Mouse (Mus musculus) left cerebral cortex, adult 2 months (tissue): ENCODE measurements around the gene Rcan1. TPM values are rescaled to one million over a fixed set of nuclear protein-coding genes. Genes with fewer than 3 reads are reported as not detected.
A peak's percentile ranks its signal among the peaks of the same experiment; 100 is the strongest.
"Not testable (repeated sequence)": the region's sequence is repeated elsewhere in the genome, so short reads cannot be mapped to it uniquely, and the experiment has no call there.

Source experiments
- DNase-seq, 2 experiments: peaks; one replicate each; pipeline ENCODE4 v3.0.0; 2021 to 2022; ENCODE audit warnings: low spot score in 2 of 2, mixed read lengths in 1 of 2; ENCODE audit errors: extremely low spot score in 1 of 2
- H3K27ac ChIP-seq: fragments of 200-600 bp; 2 replicates; pipeline ENCODE4 v1.8.1; 2022
- H3K4me3 ChIP-seq: fragments of 200-600 bp; 2 replicates; pipeline ENCODE4 v1.8.1; 2022
- CTCF ChIP-seq: fragments of 200-600 bp; IDR thresholded peaks from 2 replicates; pipeline ENCODE4 v1.8.1; 2022; ENCODE audit warnings: antibody characterized with exemption, mild to moderate bottlenecking, moderate library complexity
- intact Hi-C: fragments of 180-260 bp; cut with DNase I; formaldehyde crosslinking; loops from one replicate; pipeline ENCODE4 v1.15.1; 2025
- long read RNA-seq, 2 experiments: library from polyadenylated mRNA; stranded (forward); transcript quantifications; one replicate each; pipeline ENCODE4 v2.0.0; 2021; ENCODE audit warnings: borderline mapping rate in 2 of 2
- total RNA-seq, 2 experiments: library from RNA; stranded (reverse); gene quantifications; 2 replicates each; pipeline ENCODE4 v1.2.3; 2021

Rcan1 gene
- 10 to 100 TPM; 57.0 to 63.6 TPM for total RNA-seq
- long read RNA-seq, experiment 1, transcript Rcan1-202 (4 exons, 2,324 nt) = major isoform, 120 of 138 reads
- long read RNA-seq, experiment 1, transcript Rcan1-201 (4 exons, 2,190 nt) = minor isoform, 6 of 138 reads
- long read RNA-seq, experiment 1, partial matches to known transcripts = 5 of 138 reads
- long read RNA-seq, experiment 1, other reads (novel, unspliced or antisense) = 7 of 138 reads
- long read RNA-seq, experiment 2, transcript Rcan1-202 (4 exons, 2,324 nt) = major isoform, 75 of 94 reads
- long read RNA-seq, experiment 2, transcript Rcan1-201 (4 exons, 2,190 nt) = minor isoform, 13 of 94 reads
- long read RNA-seq, experiment 2, partial matches to known transcripts = 1 of 94 reads
- long read RNA-seq, experiment 2, other reads (novel, unspliced or antisense) = 5 of 94 reads

DNA sequence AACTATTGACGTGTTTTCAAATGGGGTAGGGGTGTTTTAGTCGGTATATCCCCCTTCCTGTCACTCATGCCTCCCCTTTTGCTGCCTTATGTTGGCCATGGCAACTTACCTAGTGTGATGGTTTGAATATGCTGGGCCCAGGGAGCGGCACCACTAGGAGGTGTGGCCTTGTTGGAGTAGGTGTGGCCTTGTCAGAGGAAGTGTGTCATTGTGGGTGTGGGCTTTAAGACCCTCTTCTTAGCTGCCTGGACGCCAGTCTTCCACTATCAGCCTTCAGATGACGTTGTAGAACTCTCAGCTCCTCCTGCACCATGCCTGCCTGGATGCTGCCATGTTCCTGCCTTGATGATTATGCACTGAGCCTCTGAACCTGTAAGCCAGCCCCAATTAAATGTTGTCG lies at the start of gene Rcan1:
Gene Rcan1 (minus strand): TSS at position 162 of the 400 bp plus-strand sequence.
- no peak for TF ChIP-seq CTCF
- DNase-seq = no peak
- H3K27ac ChIP-seq = no peak within 1 kb of the TSS
- no peak within 1 kb of the TSS for H3K4me3 ChIP-seq
- intact Hi-C loops = no loop called here

DNA sequence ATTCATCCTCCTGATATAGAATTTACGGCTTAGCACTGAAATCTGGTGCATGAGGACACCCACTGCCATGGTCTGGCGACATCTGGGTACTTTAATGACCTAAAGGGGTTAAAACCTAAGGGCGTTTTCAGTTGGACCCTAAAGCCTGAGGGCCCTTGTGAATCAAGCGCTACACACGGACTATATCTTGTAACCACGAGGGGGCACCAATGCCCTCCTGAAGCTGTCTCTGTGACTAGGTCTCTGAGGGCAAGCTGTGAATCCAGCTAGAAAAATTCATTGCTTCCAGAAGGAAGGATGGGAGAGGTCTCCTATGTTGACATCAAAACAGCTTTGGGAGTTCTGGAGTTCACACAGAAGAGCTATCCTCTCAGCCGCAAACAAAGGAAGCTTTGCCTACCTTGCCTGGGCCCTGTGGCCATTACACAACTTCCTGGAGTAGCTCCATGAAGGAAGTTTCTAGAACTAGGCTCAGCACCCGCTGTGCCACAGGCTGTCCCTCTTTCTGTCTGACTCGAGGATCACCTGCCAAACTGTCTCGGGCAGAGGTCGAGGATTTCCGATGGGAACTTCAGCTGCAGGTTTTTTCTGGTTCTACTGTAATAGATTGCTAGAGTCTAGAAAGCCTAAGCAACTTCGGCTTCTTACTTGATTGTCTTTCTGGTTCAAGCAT lies 49.3 kb upstream of the Rcan1 start:
- no peak overlapping the region for H3K27ac ChIP-seq
- TF ChIP-seq CTCF = peak; percentile 67
- peak; percentile 37 to 39 for DNase-seq
- no peak overlapping the region for H3K4me3 ChIP-seq
- intact Hi-C loops = loop anchor here (2.0 to 5.0 kb wide), 3 partner anchors 772 to 1023 kb away; no protein-coding TSS in a partner anchor

DNA sequence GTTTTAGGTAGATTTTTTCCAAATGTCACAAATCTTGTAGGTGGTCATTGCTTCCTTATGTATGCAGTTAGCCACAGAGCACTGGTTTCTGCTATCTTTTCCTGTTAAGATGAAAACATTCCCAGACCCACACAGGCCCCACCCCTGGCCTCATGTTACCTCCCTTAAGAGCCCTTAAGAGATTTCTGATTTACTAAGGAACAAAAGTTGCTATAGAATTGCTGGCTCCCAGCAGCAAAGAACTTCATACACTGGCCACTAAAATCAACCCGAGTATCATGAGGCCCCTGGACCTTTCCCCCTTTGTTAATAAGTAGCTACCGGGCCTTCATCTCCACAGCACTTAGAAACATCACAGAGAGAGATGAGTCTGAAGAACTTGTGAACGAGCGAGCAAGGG lies 48.1 kb upstream of the Rcan1 start:
- no peak overlapping the region for H3K4me3 ChIP-seq
- DNase-seq = no peak
- intact Hi-C loops = no loop called here
- no peak for TF ChIP-seq CTCF
- no peak overlapping the region for H3K27ac ChIP-seq

DNA sequence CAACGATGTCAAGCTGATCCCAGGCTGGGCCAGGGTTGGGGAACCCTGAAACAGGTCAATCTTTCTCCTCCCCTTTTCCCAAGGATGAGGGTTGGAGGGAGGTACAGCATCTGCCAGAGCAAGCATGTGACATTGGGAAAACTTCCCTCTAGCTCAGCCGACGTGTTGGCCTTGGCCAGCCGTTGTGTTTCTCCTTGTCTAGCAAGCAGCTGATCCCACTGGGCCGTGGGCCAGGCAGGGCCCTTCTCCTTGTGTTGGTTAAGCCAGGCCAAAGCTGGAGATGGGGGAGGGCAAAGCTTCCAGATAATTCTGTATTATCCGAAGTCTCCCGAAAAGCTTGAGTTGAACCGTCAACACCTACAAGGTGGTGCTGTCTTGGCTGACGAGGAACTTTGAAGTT lies 45.5 kb upstream of the Rcan1 start:
- Histone ChIP-seq H3K4me3 (no peak overlapping the region), H3K27ac (no peak overlapping the region)
- no peak for TF ChIP-seq CTCF
- DNase-seq = no peak
- intact Hi-C loops = no loop called here

DNA sequence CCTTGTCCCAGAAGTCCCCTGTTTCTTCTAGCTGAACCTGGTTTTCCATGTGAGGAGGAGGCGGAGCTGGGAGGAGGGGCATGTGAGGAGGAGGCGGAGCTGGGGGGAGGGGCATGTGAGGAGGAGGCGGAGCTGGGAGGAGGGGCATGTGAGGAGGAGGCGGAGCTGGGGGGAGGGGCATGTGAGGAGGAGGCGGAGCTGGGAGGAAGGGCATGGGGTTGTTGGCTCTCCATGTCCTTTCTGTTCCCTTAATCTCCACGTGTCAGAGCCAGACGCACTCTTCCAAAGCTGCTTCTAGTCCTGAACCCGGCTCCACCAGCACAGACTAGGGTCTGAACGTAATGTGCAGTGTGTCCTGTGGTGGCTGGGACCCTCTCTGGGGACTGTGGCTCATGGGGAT lies 44.2 kb upstream of the Rcan1 start:
- H3K27ac ChIP-seq, intact Hi-C loops, H3K4me3 ChIP-seq, DNase-seq: not testable (repeated sequence)

DNA sequence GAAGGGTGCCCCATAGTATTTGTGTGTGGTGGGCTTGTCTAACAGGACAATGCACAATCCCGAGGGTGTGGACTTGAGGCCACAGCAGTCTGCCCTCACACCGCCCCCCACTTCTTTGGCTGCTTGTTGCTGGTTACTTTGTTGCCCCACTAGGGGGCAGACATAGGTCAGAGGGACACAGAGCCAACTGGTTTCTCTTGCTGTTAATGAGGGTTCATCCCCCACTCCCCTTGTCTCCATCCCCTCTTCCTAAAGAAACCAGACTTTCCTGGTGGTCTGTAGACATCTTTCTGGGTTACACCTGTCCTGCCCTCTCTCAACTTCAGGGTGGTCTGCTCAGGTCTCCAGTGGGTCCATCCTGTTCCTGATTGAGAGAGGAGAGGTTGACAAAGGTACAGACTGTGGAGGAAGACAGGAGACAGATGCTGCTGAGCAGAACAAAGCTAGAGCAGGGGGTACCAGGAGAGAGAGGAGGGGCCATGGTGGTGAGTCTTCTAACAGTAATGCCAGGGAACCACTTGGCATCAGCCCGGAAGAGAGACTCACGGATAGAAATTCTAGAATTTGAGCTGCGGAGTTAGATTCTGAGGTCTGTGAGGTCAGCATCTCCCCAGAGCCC lies 41.2 kb upstream of the Rcan1 start:
- Histone ChIP-seq H3K4me3 (no peak overlapping the region), H3K27ac (no peak overlapping the region)
- TF ChIP-seq CTCF = peak; percentile 55
- DNase-seq = no peak
- intact Hi-C loops = no loop called here

DNA sequence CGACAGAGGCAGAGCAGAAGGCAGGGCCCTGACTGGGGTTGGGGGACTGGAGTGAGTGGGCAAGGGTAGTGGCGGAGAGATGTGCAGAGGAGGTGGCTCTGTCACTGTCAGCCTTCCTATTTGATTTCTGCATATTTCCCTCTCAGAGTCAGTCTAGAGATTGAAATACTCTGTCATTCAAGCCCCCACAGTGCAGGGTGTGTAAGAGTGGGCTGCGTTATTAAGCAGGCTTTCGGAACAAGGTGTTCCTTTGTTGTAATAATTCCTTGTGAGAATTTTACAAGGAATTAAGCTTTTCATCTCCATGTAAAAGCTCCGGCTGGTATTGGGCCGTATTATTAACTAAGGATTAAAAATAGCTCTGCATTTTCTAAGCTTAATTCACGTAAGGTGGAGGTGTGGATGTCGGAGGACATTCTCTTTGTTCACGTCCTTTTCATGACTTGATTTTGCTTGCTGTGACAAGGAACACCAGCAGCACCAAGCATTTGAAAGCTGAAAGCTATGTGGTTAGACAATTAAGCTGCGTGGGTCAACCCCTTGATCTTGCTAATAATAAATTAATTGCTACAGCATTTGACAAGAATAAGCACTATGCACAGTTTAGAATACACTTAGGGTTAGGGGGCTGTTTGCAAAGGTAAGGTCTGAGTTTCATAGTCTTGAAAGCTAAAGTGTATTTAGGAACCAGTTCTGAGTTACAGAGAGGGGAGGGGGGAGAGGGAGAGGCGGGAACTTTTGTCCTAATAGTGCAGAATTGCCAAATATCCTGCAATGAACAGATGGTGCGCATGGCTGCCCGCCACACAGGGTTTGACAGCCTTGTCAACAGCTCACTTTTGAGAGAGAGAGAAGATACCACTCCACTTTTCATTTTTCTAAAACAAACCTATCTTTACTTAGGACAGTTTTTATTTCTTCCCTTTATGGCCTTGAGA lies 40.4 kb upstream of the Rcan1 start:
- TF ChIP-seq CTCF = no peak
- no peak overlapping the region for H3K27ac ChIP-seq
- H3K4me3 ChIP-seq = no peak overlapping the region
- DNase-seq = no peak
- intact Hi-C loops = no loop called here

DNA sequence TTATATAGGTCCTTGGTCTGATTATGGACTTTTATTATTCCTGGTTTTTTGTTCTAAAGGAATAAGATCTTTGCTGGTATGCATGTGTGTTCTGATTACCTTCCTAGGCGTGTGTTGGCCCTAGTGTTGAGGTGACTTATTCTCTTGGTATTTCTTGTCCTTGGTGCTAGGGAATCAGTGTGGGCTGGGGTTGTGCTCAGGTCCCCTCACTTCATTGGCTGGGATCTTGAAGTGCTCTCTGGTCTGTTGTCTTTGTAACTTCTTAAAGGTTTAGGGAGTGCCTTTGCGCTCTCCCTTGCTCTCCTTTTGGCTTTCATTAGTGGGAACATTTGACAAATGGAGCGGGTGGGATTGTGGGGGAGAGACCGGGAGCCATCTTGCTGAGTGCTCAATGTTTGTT lies 36.9 kb upstream of the Rcan1 start:
- H3K27ac ChIP-seq = no peak overlapping the region
- TF ChIP-seq CTCF = no peak
- DNase-seq = no peak
- intact Hi-C loops = no loop called here
- no peak overlapping the region for H3K4me3 ChIP-seq

DNA sequence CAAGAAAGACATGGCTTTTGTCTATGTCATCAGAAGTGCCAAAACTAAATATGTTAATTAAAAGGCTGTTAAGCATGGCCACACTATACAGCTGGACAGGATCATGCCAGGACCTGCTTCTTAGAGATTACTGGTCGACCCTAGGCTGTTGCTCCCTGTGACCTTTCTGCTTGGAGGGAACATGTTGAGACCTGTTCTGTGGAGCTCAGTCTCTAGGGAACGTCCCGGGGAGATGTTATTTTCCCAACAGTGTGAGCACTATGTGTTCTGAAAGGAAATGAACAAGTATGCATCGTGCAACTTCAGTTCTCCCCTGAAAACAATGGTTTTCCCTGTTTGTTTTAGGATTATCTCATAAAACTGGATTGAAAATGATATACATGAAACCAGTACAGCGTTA lies 32.4 kb upstream of the Rcan1 start:
- DNase-seq = no peak
- intact Hi-C loops = no loop called here
- no peak for TF ChIP-seq CTCF

DNA sequence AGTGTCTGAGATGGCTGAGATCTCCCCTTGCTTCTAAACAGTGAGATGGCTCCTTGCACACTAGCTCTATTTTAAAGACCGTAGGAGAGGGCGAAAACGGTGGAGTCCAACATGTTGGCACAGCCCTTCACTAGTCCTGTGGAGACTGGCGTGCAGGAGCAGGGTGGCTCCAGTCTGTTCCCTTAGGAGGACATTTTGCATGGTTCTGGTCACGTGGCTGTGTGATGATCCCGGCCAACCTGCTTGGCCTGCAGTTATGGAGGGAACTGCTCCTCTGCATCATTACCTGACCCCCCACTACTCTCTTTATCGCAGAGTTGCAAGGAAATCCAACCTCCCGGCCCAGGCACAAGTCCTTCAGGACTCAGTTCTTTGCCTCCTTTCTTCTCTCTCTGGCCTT lies 29.9 kb upstream of the Rcan1 start:
- no peak for DNase-seq
- TF ChIP-seq CTCF = no peak
- no peak overlapping the region for H3K4me3 ChIP-seq
- intact Hi-C loops = no loop called here
- H3K27ac ChIP-seq = no peak overlapping the region

More for the DNA sequence above, 32.4 kb upstream of the Rcan1 start:
- Histone ChIP-seq H3K27ac (no peak overlapping the region), H3K4me3 (no peak overlapping the region)

DNA sequence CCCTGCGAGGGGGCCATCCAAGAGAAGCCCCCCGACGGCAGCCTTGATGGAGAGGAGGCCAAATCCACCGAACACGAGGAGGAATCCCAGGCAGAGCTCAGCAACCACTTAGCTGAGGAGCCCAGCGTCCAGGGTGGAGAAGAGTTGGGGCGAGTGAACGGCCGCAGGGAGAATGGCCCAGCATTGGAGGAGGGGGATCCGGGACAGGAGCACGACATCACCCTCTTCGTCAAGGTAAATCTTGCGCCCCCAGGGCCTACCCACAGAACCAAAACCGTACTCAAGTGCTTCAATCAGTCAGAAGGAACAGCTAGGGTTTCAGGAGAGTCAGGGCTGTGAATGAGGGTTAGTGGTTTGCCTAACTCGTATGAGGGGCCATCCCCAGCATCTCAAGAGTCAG lies 28.7 kb upstream of the Rcan1 start:
- H3K4me3 ChIP-seq = no peak overlapping the region
- TF ChIP-seq CTCF = no peak
- intact Hi-C loops = no loop called here
- DNase-seq = no peak
- no peak overlapping the region for H3K27ac ChIP-seq

DNA sequence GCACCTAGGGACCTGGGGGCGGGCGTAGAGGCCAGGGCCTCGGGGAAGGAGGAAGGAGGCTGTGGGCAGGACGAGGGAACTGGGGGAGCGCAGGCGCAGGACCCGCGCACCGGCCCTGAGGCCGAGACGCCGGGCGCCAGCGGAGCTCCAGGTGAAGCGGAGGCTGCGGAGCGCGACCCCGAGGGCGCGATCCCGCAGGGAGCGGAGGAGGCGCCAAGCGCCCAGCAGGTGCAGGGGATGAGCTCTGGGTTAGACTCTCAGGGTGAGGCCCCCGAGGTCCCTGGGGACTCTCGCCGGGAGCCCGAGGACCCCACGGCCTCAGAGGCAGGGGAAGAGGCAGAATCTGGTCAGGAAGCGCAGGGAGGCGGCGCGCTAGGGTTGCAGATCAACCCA lies 27.9 kb upstream of the Rcan1 start:
- TF ChIP-seq CTCF = no peak
- peak overlapping the region; percentile 32 for H3K4me3 ChIP-seq
- intact Hi-C loops = no loop called here
- peak in 1 of 2 experiments; percentile 16 for DNase-seq
- H3K27ac ChIP-seq = no peak overlapping the region
